Mouse (Mus musculus) adrenal gland, adult (tissue): ENCODE measurements around the gene Snw1.
"Not testable (repeated sequence)": the region's sequence is repeated elsewhere in the genome, so short reads cannot be mapped to it uniquely, and the experiment has no call there.

Source experiments
- DNase-seq, 2 experiments: peaks; one replicate each; pipeline ENCODE4 v3.0.0; 2022 to 2023; ENCODE audit warnings: low spot score in 1 of 2; ENCODE audit not compliant: inconsistent age in 2 of 2

Snw1 gene

DNA sequence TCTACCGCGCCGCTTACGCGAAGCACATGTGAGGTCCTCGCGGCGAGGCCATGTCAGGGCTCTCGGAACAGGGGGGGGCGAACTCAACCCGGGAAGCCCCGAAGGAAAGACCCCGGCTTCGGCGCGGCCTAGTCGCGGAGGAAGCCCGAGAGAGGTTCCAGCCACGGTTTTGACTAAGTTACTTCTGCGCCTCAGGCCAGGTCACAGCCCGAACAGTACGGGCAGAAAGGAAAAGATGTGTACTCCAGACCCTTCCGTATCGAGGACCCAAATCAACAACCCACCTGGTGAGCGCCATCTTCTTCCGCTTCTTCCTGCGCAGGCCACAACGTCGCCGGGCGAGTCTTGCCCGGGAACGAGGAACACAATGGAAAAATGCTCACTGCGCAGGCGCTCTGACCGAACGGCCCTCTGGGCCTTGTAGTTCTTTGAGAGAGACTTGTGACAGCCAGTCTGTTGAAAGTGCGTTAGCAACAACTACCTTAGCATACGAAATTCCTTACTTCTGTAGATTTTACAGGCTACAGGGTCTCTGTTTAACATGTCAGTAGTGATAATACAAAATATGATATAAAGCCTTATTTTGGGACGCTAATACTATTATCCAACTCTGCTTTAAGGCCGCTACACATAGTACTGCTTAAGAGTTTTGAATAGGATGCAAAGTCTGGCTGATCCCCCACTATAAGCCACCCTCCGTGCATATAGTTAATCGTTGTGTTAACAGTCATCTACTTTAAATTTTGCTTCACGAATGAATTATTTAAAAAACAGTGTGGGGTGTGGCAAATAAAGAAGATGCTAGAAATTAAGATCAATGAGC lies at the start of gene Snw1:
TSS of gene Snw1 (minus strand) at position 311 of the 823 bp plus-strand sequence.
- DNase-seq = peak; percentile 95 to 98

- not testable (repeated sequence) for DNase-seq
Measured at GRCm38 (mm10) chr12:87519616-87520015, 47.5 kb upstream of the Snw1 start.

- not testable (repeated sequence) for DNase-seq
Measured at GRCm38 (mm10) chr12:87514016-87514415, 41.9 kb upstream of the Snw1 start, which contains the start of gene Gm8300. TSS of gene Gm8300 (plus strand) at chr12:87514316.

GRCm38 (mm10) chr12:87494421-87494820 lies 22.3 kb upstream of the Snw1 start, which contains the start of gene Gm5788:
TSS of gene Gm5788 (plus strand) at chr12:87494721.
- DNase-seq = not testable (repeated sequence)

GRCm38 (mm10) chr12:87488683-87489082 lies 16.6 kb upstream of the Snw1 start:
- DNase-seq = not testable (repeated sequence)

GRCm38 (mm10) chr12:87482482-87482881 lies 10.4 kb upstream of the Snw1 start:
- DNase-seq = not testable (repeated sequence)

DNA sequence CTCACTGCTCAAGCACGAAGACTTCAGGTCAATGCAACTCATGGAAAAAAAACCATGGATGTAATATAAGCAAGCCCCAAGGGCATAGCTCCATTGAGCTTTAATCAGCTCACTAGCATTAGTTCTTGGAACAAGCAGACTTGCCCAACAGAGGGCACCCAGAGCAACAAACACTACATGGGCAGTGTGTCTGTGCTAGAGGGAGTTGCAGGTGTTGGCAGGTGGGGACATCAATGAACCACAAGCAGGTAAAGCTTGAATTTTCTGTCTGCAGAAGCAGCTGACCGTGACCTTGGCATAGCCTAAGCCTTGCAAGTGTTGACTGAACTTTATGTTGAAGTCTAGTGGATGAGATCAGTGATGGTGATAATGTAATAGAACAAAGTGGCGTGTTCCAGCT lies 2.7 kb upstream of the Snw1 start:
- DNase-seq = no peak

DNA sequence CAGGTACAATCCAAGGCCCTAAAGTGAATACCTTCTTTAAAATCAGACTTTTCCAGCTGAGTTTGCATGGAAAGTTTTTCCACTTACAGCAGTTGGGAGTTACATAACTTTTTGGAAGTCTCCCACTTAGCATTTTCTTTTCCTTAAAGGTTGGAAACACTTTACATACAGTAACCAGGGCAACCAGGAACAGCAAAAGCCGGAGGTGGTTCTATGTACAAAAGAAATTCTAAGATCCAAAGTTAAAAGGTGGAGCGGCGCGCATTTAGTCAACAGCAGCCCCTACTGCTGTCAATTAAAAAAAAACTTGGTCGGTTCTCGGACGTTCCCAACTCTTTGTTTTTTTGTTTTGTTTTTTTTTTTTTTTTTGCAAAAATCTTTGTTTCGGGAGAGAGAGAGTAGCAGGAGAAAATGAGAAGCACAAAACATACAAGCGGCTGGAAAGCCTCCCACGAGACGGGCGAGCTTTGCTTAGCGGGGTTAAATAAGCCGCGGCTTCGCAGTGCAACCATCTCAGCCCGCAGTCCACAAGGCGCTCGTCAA lies 582 bp downstream of the Snw1 start:
- DNase-seq = peak; percentile 18 to 79

DNA sequence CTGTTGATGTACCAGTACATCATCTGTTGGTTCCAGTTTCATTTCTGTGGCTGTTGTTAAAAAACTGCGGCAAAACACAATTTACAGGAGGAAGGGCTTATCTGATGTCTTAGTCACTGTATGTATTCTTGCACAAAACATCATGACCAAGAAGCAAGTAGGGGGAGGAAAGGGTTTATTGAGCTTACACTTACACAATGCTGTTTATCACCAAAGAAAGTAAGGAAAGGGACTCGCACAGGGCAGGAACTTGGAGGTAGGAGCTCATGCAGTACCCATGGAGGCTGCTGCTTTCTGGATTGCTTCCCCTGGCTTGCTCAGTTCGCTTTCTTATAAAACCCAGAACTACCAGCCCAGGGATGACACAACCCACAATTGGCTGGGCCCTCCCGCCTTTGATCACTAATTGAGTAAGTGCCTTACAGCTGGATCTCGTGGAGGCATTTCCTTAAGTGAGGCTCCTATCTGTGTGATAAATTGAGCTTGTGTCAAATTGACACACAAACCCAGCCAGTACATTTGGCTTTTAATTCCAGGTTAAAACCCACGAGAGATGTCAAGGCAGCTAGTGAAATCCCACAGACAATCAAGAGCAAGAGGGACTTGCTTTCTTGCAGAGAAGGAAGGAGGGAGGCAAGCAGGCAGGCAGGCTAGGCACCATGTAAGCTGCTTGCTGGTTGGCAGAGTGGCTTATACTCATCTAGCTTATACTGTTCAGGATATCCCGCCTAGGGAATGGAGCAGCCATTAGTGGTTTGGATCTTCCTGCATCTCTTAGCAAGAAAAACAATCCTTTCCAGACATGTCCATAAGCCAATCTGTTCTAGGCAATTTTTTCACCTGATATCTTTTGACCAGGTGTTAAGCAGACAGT lies 1.6 kb downstream of the Snw1 start:
- peak; percentile 19 to 66 for DNase-seq

DNA sequence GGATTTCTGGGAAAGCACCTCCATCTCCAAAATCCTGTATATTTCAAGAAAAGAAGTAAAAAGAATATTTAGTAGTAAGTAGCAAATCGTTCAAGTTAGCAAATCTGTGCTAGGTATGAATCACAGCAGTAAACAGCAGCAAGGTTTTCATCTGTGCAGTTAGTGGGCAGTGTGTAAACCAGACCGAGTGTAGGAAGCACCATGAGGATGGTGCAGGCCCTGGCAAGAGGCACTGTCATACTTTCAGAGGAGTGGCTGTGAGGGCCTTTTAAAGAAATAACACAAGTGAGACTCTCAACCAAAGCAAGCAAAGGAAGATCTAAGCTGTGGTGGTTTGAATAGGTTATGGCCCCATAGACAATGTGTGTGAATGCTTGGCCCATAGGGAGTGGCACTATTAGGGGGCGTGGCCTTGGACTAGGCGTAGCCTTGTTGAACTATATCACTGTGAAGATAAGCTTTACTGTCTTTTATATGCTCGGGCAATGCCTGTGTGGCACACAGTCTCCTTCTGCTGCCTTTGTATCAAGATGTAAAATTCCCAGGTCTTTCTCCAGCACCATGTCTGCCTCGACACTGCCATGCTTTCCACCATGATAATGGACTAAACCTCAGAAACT lies 7.3 kb downstream of the Snw1 start:
- no peak for DNase-seq

GRCm38 (mm10) chr12:87449456-87449855 lies 22.6 kb downstream of the Snw1 start:
- DNase-seq = no peak

GRCm38 (mm10) chr12:87444211-87444610 lies 27.9 kb downstream of the Snw1 start:
- no peak for DNase-seq

- peak; percentile 92 to 97 for DNase-seq
Measured at GRCm38 (mm10) chr12:87443700-87444122, 28.4 kb downstream of the Snw1 start, which contains the start of the genes Slirp and Alkbh1. TSS of gene Slirp (plus strand) at chr12:87443896. TSS of gene Alkbh1 (minus strand) at chr12:87444017.

GRCm38 (mm10) chr12:87443115-87443699 lies 28.9 kb downstream of the Snw1 start:
- DNase-seq = no peak

DNA sequence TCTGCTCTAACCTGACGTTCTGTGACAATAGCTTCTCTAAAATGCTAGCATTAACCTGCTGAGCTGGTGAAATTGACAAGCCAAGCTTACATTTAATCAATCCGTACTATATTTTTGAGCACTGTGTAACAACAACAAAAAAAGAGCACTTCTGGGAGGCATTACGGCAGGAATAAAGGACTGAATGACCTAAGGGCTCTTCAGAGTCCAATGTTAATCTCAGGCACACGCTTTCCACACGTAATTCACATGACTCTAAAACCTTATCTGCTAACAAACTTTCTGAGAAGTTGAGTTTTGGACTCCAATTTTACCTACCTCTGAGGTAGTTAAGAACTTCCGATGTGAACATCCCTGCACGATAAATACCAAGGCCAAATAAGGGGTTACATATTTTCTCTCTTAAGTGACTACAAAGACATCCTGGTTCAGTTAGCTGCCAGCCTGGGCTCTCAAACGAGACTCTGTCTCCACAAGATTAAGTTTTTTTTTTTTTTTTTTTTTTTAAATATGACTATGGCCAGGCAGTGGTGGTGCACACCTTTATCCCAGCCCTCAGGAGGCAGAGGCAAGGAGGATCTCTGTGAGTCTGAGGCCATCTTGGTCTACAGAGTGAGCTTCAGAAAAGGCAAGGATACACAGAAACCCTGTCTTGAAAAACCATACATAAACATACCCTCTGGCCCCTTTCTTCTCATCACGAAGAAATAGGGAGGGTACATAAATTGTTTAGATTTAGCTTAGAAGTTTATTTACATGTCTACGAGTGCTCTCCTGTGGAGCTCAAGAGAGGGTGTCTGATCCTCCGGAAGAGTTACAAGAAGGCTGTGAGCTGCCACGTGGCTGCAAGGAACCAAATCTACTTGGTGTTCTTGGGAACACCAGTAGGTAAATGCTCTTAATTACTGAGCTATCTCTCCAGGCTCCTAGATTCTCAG lies 29.6 kb downstream of the Snw1 start:
- DNase-seq = no peak

GRCm38 (mm10) chr12:87428885-87429284 lies 43.2 kb downstream of the Snw1 start:
- DNase-seq = no peak

DNA sequence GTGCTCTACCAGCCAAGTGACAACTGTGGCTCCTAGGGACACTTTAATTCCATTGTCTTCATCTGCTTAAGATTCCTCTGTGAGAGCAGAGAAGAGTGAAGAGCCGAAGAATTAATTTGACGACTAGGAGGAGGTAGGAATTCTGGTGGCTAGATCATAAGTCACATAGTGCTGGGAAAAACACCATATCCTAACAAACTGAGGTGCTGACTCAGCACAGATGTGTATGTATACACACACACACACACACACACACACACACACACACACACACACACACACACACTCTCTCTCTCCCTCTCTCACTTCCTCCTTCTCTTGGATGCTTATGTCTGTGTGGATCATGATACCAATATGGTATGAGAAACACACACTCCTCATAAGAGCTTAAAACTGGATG lies 43.8 kb downstream of the Snw1 start:
- no peak for DNase-seq

DNA sequence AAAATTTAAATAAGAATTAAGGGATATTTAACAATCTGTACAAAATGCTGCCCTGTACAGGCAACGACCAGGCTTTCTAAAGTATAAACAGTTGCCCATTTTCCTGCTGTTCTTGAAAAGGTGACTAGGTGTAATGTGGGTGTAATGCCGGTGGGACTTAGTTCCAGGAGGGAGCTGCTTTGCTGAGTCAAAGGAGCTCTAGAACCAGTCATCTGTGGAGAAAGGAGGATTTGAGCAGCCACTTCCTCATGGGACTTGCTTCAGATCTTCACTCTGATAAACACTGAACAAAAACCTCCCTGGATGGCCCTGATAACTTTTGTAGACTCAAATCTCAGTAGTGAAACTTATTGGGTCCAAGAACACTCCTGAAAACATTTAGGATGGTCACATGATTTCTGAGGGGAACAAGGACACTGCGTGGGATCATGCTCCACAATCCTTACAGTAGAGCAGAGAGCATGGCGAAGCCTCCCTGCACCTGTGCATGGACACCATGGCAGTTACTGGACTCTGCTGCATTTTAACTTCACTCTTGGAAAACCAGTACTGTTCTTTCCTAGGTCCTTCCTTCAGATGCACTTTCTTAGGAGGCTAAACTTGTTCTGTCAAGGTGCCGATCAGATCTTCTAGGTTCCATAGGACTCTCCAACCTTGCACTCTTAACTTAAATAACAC lies 45.6 kb downstream of the Snw1 start:
- DNase-seq = no peak

GRCm38 (mm10) chr12:87424516-87424915 lies 47.6 kb downstream of the Snw1 start:
- DNase-seq = no peak
